Mouse (Mus musculus): ENCODE data around the gene Gm35549.

DNA sequence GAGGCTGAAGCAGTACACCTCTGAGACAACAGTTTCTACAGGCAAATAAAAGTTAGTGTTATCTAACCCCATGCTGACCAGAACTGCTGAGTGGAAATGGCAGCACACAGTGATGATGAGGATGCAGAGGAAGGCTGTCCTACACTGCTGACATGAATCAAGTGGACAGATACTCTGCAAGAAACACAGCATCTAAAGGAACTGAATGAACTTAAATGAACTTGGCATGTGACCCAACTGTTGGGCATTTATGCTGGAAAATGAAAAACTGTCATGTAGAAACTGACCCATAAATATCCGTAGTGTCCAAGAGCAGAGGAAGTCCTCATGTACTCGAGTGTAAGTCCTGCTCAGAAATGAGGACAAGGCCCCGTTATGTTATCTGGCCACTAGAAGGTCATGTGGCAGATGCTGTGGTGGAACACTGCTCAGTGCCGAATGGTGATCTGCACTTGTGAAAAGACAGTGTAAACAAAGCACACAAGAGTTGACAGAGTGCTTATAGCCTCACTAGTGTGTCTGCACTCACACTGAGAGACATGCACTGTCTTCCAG lies 13.9 kb downstream of the Gm35549 start:
- no peak for TF ChIP-seq CTCF (IDR thresholded peaks at IDR 0.05)
- TF ChIP-seq EP300 (IDR thresholded peaks at IDR 0.05), result no peak
